Mouse (Mus musculus) hindbrain, postnatal 0 days (tissue): ENCODE results near the gene Fbxo34. TPM values are rescaled to one million over a fixed set of nuclear protein-coding genes. Genes with fewer than 3 reads are reported as not detected.

Source experiments
- ATAC-seq: fragments of 200-750 bp; cut with Nextera tagmentation; 2 replicates; pipeline ENCODE4 v1.8.0; 2017; ENCODE audit warnings: mild to moderate bottlenecking, moderate TSS enrichment, moderate library complexity
- DNase-seq: peaks from one replicate; pipeline ENCODE4 v3.0.0-alpha.2; 2015; ENCODE audit warnings: low spot score
- H3K27ac ChIP-seq: fragments of 300-500 bp; sonication (generic); 2 replicates; pipeline ENCODE4 v1.5.1; 2014; ENCODE audit warnings: mild to moderate bottlenecking
- H3K27me3 ChIP-seq: fragments of 300-500 bp; sonication (generic); 2 replicates; pipeline ENCODE4 v1.6.1; 2014; ENCODE audit warnings: low read length, mixed read lengths; ENCODE audit not compliant: insufficient read depth
- H3K36me3 ChIP-seq: fragments of 300-500 bp; sonication (generic); 2 replicates; pipeline ENCODE4 v1.6.1; 2014; ENCODE audit warnings: low read length, mixed read lengths; ENCODE audit not compliant: insufficient read depth
- H3K4me1 ChIP-seq: fragments of 300-500 bp; sonication (generic); 2 replicates; pipeline ENCODE4 v1.6.1; 2014; ENCODE audit warnings: antibody characterized with exemption, low read length, mixed read lengths; ENCODE audit not compliant: insufficient read depth
- H3K4me2 ChIP-seq: fragments of 300-500 bp; sonication (generic); 2 replicates; pipeline ENCODE4 v1.6.1; 2014; ENCODE audit warnings: low read depth, mild to moderate bottlenecking, low read length, moderate library complexity, mixed read lengths
- H3K4me3 ChIP-seq: fragments of 300-500 bp; sonication (generic); 2 replicates; pipeline ENCODE4 v1.5.1; 2014; ENCODE audit warnings: low read length
- H3K9ac ChIP-seq: fragments of 300-500 bp; sonication (generic); replicated peaks from 2 replicates; pipeline ENCODE4 v1.6.1; 2014; ENCODE audit warnings: mild to moderate bottlenecking, low read length, moderate library complexity, mixed read lengths
- H3K9me3 ChIP-seq: fragments of 300-500 bp; sonication (generic); 2 replicates; pipeline ENCODE4 v1.6.1; 2016; ENCODE audit warnings: low read length, mixed read lengths
- CTCF ChIP-seq: IDR thresholded peaks from 2 replicates; pipeline ENCODE4 v1.5.1; 2016; ENCODE audit warnings: antibody characterized with exemption, control low read depth, low read depth
- WGBS: fragments of 180-500 bp; shearing (Covaris S2); extraction: QIAGEN DNeasy Blood & Tissue Kit; methylation state at CpG from one replicate; pipeline ENCODE4 v1.1.7; 2014; 5-methylcytosine and 5-hydroxymethylcytosine counted together
- polyA plus RNA-seq: library from polyadenylated mRNA; unstranded; fragments of >200 nt; fragmentation: Nextera tagmentation; extraction: Ambion mirVana; gene quantifications from 2 replicates; pipeline ENCODE4 v1.2.1, GENCODE M21; 2015
- total RNA-seq: library from RNA; depleted of rRNA; stranded (reverse); fragments of >200 nt; gene quantifications from 2 replicates; pipeline ENCODE4 v1.2.3, GENCODE M21; 2014

Fbxo34 gene
- total and polyA plus RNA-seq, 2 experiments from 2014 or later: 20.6 to 41.0 TPM

DNA sequence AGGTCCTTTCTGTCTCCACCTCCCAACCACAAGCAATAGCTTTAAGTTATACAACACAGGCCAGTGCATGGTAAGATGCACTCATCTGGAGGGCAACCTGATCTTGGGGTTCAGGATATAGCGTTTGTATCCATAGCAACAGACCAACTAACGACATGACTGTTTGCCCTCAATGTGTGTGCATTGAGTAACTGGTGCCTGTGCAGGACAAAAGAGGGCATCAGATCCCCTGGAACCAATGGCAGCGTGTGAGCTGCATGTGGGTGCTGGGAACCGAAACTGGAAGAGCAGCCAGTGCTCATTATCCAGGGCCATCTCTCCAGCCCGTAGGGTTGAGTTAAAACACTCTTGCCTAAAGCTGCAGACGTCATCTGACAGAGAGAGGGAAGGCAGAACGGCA is 38.5 kb downstream of the Fbxo34 start:
- no peak for TF ChIP-seq CTCF
- Histone ChIP-seq H3K4me2 (no peak overlapping the region), H3K9ac (no peak overlapping the region), H3K4me3 (no peak overlapping the region), H3K27ac (no peak overlapping the region), H3K9me3 (no peaks in the 10 kb centered on the region), H3K4me1 (no peaks in the 10 kb centered on the region), H3K27me3 (no peaks in the 10 kb centered on the region), H3K36me3 (no peaks in the 10 kb centered on the region)
- no peak for DNase-seq
- 0 out of 2 replicates have a peak, but pooled peaks have one; percentile 15 for ATAC-seq
- whole genome bisulfite sequencing: 42% methylated on average over 7 of the region's 7 CpGs

DNA sequence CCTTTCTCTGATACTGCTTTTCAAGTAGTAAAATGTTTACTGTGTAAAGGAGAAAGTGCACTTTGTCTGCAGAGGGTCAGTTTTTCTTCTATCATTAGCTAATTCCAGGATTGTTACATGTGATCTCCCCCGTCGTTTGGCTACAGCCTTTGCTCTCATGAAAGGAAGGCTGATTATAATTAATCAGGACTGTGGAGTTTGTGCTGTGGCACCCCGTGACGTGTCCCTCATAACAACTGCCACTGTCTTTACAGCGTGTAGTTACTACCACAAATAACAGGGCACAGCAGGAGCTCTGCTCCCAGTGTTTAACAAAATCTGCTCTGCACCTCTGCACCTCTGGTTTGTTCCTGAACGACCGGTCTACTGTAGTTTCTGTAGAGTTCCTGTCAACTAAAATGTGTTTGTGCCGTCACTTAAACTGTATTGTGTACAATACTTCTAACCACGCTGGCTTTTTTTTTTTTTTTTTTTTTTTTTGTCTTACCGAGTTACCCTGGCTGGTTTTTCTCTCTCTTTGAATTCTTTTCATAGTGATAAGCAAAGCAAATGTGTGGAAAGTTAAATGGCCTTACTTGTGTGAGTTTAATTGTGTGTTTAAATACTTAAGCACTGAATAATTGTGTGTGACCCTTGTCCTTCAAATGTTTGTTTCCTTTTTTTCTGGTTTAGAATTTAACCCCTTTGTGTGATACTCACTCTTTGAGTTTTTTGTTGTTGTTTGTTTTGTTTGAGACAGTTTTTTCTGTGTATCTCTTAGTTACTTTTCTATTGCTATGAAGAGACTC is 39.3 kb downstream of the Fbxo34 start:
- no peak overlapping the region for H3K4me2 ChIP-seq

DNA sequence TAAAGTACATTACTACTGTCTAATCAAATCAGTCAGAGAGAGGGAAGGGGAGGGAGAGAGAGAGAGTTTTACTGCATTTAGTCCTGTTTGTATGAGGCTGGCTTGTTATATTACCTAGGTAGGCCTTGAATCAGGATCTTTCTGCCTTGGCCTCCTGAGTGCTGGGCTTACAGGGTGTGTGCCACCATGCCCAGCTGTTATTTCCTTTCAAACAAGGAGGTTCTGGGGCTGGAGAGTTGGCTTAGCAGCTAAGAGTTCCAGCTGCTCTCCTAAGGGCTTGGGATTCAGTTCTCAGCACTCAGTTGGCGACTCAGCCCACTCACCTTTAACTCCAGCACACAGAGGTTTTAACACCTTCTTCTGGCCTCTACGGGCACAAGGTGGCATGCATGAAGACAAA is 40.5 kb downstream of the Fbxo34 start:
- no peaks in the 10 kb centered on the region for H3K4me1 ChIP-seq
- WGBS: 96% methylated on average over 2 of the region's 2 CpGs
- H3K9me3 ChIP-seq: no peaks in the 10 kb centered on the region
- no peak for TF ChIP-seq CTCF
- H3K27ac ChIP-seq: no peak overlapping the region
- no peaks in the 10 kb centered on the region for H3K36me3 ChIP-seq
- ATAC-seq (no peak), DNase-seq (no peak)
- H3K27me3 ChIP-seq: no peaks in the 10 kb centered on the region
- no peak overlapping the region for H3K9ac ChIP-seq
- H3K4me3 ChIP-seq: no peak overlapping the region
- H3K4me2 ChIP-seq: no peak overlapping the region

More for the DNA sequence above, 39.3 kb downstream of the Fbxo34 start:
- H3K9me3 ChIP-seq: no peaks in the 10 kb centered on the region
- DNase-seq (peak; percentile 17), ATAC-seq (no peak)
- H3K9ac ChIP-seq: no peak overlapping the region
- no peaks in the 10 kb centered on the region for H3K36me3 ChIP-seq
- H3K4me1 ChIP-seq: no peaks in the 10 kb centered on the region
- H3K27me3 ChIP-seq: no peaks in the 10 kb centered on the region
- TF ChIP-seq CTCF: no peak
- H3K4me3 ChIP-seq: no peak overlapping the region
- no peak overlapping the region for H3K27ac ChIP-seq
- 15% methylated on average over 10 of the region's 10 CpGs for WGBS

DNA sequence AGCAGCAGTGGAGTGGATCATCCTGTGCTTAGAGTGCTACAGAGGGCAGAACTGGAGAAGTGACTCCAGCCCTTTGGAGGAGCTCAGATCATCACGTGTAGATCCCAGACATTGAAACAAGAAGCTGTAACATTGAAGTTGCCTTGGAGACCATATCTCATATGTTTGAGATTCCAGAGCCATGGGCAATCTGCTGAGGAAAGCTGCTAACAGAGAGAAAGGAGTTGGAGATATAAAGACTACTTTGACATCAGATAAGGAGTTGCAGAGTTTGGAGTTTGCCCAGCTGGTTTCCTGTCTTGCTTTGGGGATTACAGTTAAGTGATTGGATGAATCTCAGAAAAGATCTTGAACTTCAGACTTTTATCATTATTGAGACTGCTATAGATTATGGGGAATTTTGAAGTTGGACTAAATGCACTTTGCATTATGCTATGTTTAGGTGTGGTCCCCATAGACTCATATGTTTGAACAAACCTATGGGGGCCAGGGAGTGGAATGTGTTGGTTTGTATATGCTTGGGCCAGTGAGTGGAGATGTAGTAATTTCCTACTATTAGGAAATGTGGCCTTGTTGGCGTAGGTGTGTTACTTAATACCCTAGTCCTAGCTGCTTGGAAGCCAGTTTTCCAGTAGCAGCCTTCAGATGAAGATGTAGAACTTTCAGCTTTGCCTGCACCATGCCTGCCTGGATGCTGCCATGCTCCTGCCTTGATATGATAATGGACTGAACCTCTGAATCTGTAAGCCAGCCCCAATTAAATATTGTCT is 43.6 kb downstream of the Fbxo34 start:
- TF ChIP-seq CTCF: no peak
- Histone ChIP-seq H3K36me3 (no peaks in the 10 kb centered on the region), H3K27ac (no peak overlapping the region), H3K4me3 (no peak overlapping the region), H3K4me1 (no peaks in the 10 kb centered on the region), H3K4me2 (no peak overlapping the region), H3K27me3 (no peaks in the 10 kb centered on the region), H3K9me3 (no peaks in the 10 kb centered on the region), H3K9ac (no peak overlapping the region)
- 95% methylated on average over 2 of the region's 2 CpGs for WGBS
- no peak for DNase-seq
- ATAC-seq: no peak

DNA sequence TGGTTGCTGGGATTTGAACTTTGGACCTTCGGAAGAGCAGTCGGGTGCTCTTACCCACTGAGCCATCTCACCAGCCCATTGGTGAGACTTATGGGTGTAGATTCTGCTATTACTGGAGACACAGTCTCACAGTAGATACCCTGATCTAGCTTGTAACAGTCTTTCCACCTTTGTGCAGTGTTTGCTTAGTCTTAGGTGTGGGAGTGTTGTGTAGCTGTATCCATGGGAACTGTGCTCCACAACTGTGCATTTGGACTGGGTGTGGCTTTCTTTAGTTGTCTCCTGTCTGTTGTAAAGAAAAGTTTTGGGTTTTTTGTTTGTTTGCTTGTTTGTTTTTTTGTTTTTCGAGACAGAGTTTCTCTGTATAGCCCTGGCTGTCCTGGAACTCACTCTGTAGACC is 45.7 kb downstream of the Fbxo34 start:
- H3K9me3 ChIP-seq: no peaks in the 10 kb centered on the region
- H3K4me3 ChIP-seq: no peak overlapping the region
- H3K36me3 ChIP-seq: no peaks in the 10 kb centered on the region
- DNase-seq: no peak
- no peak overlapping the region for H3K9ac ChIP-seq
- no peak overlapping the region for H3K4me2 ChIP-seq
- no peaks in the 10 kb centered on the region for H3K4me1 ChIP-seq
- no peak for ATAC-seq
- H3K27ac ChIP-seq: no peak overlapping the region
- no peaks in the 10 kb centered on the region for H3K27me3 ChIP-seq
- WGBS: 95% methylated on average over 3 of the region's 3 CpGs
- TF ChIP-seq CTCF: no peak

DNA sequence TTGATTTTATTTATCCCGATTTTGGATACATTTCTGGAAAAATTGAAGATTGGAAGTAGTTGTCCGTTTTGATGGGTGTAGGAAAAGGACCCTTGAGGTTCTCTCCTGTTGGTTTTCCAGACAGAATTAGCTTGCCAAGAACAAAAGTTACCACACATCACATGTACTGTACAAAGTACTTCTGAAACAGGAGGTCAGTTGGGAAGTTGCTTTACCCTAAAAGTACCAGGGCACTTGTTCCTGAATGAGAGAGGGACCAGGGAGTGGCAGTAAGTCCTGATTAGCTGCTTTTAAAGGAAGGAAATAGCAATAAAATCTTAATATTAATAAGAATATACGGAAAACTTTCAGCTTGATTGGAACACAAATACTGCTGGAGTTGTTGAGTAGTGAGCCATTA is 46.9 kb downstream of the Fbxo34 start:
- no peak overlapping the region for H3K4me2 ChIP-seq
- H3K4me1 ChIP-seq: no peaks in the 10 kb centered on the region
- DNase-seq (no peak), ATAC-seq (no peak)
- H3K4me3 ChIP-seq: no peak overlapping the region
- no peak overlapping the region for H3K9ac ChIP-seq
- H3K9me3 ChIP-seq: no peaks in the 10 kb centered on the region
- H3K27ac ChIP-seq: no peak overlapping the region
- no peak for TF ChIP-seq CTCF
- 86% methylated on average over 3 of the region's 3 CpGs for WGBS
- H3K36me3 ChIP-seq: no peaks in the 10 kb centered on the region
- H3K27me3 ChIP-seq: no peaks in the 10 kb centered on the region

DNA sequence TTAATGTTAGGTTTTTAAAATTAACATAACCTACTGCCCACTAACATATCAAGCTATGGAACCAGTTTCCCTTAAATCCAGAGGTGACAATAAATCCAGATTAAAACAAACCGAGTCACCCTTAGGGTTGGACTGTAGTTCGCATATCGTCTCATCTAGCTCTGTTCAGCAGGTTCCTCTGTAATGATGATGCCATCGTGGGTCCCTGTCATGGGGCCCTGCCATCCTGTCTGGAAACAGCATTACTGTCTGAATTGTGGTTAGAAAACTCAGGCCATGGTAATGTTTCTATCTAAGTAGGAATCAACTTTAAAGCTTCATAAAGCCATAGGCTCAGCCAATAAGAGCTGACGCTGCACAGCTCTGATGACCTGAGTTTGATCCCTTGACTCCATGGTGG is 48.4 kb downstream of the Fbxo34 start:
- Histone ChIP-seq H3K4me2 (no peak overlapping the region), H3K27ac (no peak overlapping the region), H3K36me3 (no peaks in the 10 kb centered on the region), H3K9ac (no peak overlapping the region), H3K9me3 (no peaks in the 10 kb centered on the region), H3K27me3 (no peaks in the 10 kb centered on the region), H3K4me1 (no peaks in the 10 kb centered on the region), H3K4me3 (no peak overlapping the region)
- DNase-seq (no peak), ATAC-seq (no peak)
- TF ChIP-seq CTCF: no peak
- 68% methylated on average over 5 of the region's 5 CpGs for WGBS
